Comparison of ENCODE assay signal across 10 mouse cellular contexts in the genomic region with DNA sequence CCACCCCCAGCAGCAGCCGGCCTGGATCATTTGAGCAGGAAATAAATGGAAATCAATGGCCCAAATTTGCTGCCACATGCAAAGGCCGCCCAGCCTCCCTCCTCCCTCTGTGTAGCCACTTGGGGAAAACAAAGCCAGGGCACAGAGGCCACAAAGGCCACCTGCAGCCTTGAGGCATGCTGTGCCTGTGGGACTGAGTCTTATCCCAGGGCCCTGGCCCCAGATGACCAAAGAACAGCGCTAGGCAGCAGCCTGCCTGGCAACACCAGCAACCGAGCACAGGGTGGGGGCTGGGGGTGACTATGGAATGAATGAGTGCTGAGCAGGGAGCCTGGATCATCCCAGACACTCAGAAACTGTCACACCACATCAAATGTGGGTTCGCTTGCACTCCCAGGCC.
DNase-seq lines count a peak whose midpoint lies in the region; ATAC-seq and TF ChIP-seq lines count a peak whose summit lies in the region.
"Had no signal": no experiment of that assay in that cellular context is flagged by ENCODE, and none has a peak within 500 bp of the region (broad histone marks: within the 10 kb centered on the region; RNA-seq: fewer than 3 reads in every experiment).

No protein-coding gene starts in this region.

- H3K27me3 ChIP-seq in stomach, embryonic 14.5 days (ENCODE audit: control insufficient read depth, insufficient read depth, low read length), result no peaks in the 10 kb centered on the region
- H3K27me3 ChIP-seq in stomach, postnatal 0 days (ENCODE audit: control insufficient read depth, insufficient read depth, low read length), result no peaks in the 10 kb centered on the region
- no peaks in the 10 kb centered on the region for H3K27me3 ChIP-seq in liver, embryonic 15.5 days
- H3K27me3 ChIP-seq: embryonic facial prominence, embryonic 15.5 days had no signal

- no peak for TF ChIP-seq CTCF in stomach, postnatal 0 days (IDR thresholded peaks at IDR 0.05; ENCODE audit: low read depth)

- TF ChIP-seq EP300 in stomach, postnatal 0 days (optimal IDR thresholded peaks at IDR 0.05), result no peak

- H3K36me3 ChIP-seq in stomach, embryonic 14.5 days (ENCODE audit: control insufficient read depth, insufficient read depth, low read length), result no peaks in the 10 kb centered on the region
- no peaks in the 10 kb centered on the region for H3K36me3 ChIP-seq in stomach, postnatal 0 days (ENCODE audit: control insufficient read depth, insufficient read depth, low read length)
- no peaks in the 10 kb centered on the region for H3K36me3 ChIP-seq in liver, embryonic 15.5 days (replicated peaks)
- H3K36me3 ChIP-seq: embryonic facial prominence, embryonic 15.5 days had no signal

- peaks cover 26% of the 10 kb centered on the region for H3K4me1 ChIP-seq in stomach, embryonic 14.5 days (ENCODE audit: control insufficient read depth, insufficient read depth, low read length)
- H3K4me1 ChIP-seq in stomach, postnatal 0 days (replicated peaks; ENCODE audit: control insufficient read depth, insufficient read depth), result peaks cover 8% of the 10 kb centered on the region; the same call in 1 of the 2 replicates
- peaks cover 81% of the 10 kb centered on the region for H3K4me1 ChIP-seq in liver, embryonic 15.5 days (replicated peaks)

- no peak overlapping the region for H3K4me3 ChIP-seq in stomach, embryonic 14.5 days (ENCODE audit: low read depth, low read length)
- H3K4me3 ChIP-seq in stomach, postnatal 0 days (ENCODE audit: low read depth, low read length), result no peak overlapping the region
- H3K4me3 ChIP-seq in liver, embryonic 15.5 days (replicated peaks), result no peak overlapping the region

- H3K9ac ChIP-seq in stomach, embryonic 14.5 days (replicated peaks; ENCODE audit: low read depth, low read length), result no peak overlapping the region; the same call in 1 of the 2 replicates
- no peak overlapping the region for H3K9ac ChIP-seq in stomach, postnatal 0 days (ENCODE audit: low read length)
- H3K9ac ChIP-seq in liver, embryonic 15.5 days, result no peak overlapping the region
- H3K9ac ChIP-seq: embryonic facial prominence, embryonic 15.5 days had no signal

- no peak for ATAC-seq in stomach, embryonic 14.5 days (ENCODE audit: insufficient number of reproducible peaks, insufficient read depth, low FRiP score, low read depth)
- ATAC-seq in stomach, postnatal 0 days (ENCODE audit: low FRiP score, low TSS enrichment), result no peak
- ATAC-seq in liver, embryonic 15.5 days (ENCODE audit: insufficient read depth), result no peak

- no peaks in the 10 kb centered on the region for H3K9me3 ChIP-seq in stomach, embryonic 14.5 days (ENCODE audit: control insufficient read depth, low read depth, low read length)
- no peaks in the 10 kb centered on the region for H3K9me3 ChIP-seq in stomach, postnatal 0 days (ENCODE audit: control insufficient read depth, low read length)
- no peaks in the 10 kb centered on the region for H3K9me3 ChIP-seq in liver, embryonic 15.5 days (replicated peaks)
- H3K9me3 ChIP-seq: embryonic facial prominence, embryonic 15.5 days had no signal

- whole genome bisulfite sequencing in stomach, embryonic 14.5 days, result 38% methylated on average over 5 of the region's 5 CpGs
- WGBS in stomach, postnatal 0 days, result 59% methylated on average over 5 of the region's 5 CpGs
- WGBS in liver, embryonic 15.5 days (ENCODE audit: insufficient replicate concordance), result 66% methylated on average over 5 of the region's 5 CpGs

- H3K4me2 ChIP-seq in stomach, embryonic 14.5 days (replicated peaks; ENCODE audit: low read depth, low read length), result peak overlapping the region; percentile 7; the same call in 1 of the 2 replicates
- no peak overlapping the region for H3K4me2 ChIP-seq in stomach, postnatal 0 days (replicated peaks; ENCODE audit: low read depth)
- H3K4me2 ChIP-seq in liver, embryonic 15.5 days, result peak overlapping the region; percentile 65; the same call in 1 of the 2 replicates

- DNase-seq in adrenal gland, postnatal 10 days, result peak; percentile 28
- no peak for DNase-seq in adrenal gland, postnatal 25 days
- no peak for DNase-seq in stomach, postnatal 0 days (ENCODE audit: low spot score)
- no peak for DNase-seq in cerebellum, postnatal 25 days
- no peak for DNase-seq in natural killer cell, adult 2 months (ENCODE audit: low spot score in 2 of 2)
- DNase-seq in layer of hippocampus, postnatal 10 days (ENCODE audit: low spot score in 2 of 2), result no peak
- DNase-seq: thymus, postnatal 14 days had no signal

- H3K27ac ChIP-seq in stomach, embryonic 14.5 days (ENCODE audit: low read length), result peak overlapping the region; percentile 75
- H3K27ac ChIP-seq in stomach, postnatal 0 days (replicated peaks), result no peak overlapping the region
- H3K27ac ChIP-seq in liver, embryonic 15.5 days (replicated peaks), result peak overlapping the region; percentile 71
- H3K27ac ChIP-seq: embryonic facial prominence, embryonic 15.5 days had no signal
